Mouse (Mus musculus) ES-E14 (cell line): ENCODE measurements around the gene Lmo4. TPM values are rescaled to one million over a fixed set of nuclear protein-coding genes. Genes with fewer than 3 reads are reported as not detected.

Experiments used
- DNase-seq: peaks from one replicate; pipeline ENCODE4 v3.0.0-alpha.2; 2013; ENCODE audit warnings: low read depth, low spot score
- H3K27ac ChIP-seq: 2 replicates; pipeline ENCODE4 v1.5.1; 2012; ENCODE audit warnings: low read depth, mild to moderate bottlenecking, low read length, moderate library complexity, mixed read lengths; ENCODE audit not compliant: poor library complexity, insufficient read depth, severe bottlenecking
- H3K36me3 ChIP-seq: 2 replicates; pipeline ENCODE4 v1.6.1; 2012; ENCODE audit warnings: mild to moderate bottlenecking, low read length, moderate library complexity, mixed read lengths; ENCODE audit not compliant: control insufficient read depth, poor library complexity, insufficient read depth, severe bottlenecking
- H3K4me1 ChIP-seq, 2 experiments: fragments of 150-350 bp in 1 of 2; sonication (generic) in 1 of 2; 2 replicates each; pipeline ENCODE4 v1.6.1; 2012; ENCODE audit warnings: low read length in 2 of 2, mild to moderate bottlenecking in 1 of 2, mixed read lengths in 1 of 2; ENCODE audit not compliant: control insufficient read depth in 2 of 2, insufficient read depth in 2 of 2, poor library complexity in 1 of 2
- H3K4me3 ChIP-seq, 2 experiments: fragments of 150-350 bp in 1 of 2; sonication (generic) in 1 of 2; 2 replicates each; pipeline ENCODE4 v1.5.1; 2012; ENCODE audit warnings: low read length in 2 of 2, low read depth in 1 of 2, mild to moderate bottlenecking in 1 of 2, mixed read lengths in 1 of 2; ENCODE audit not compliant: insufficient read depth in 1 of 2, poor library complexity in 1 of 2, severe bottlenecking in 1 of 2
- H3K9ac ChIP-seq: 2 replicates; pipeline ENCODE4 v1.6.1; 2012; ENCODE audit warnings: low read depth, mild to moderate bottlenecking, low read length, mixed read lengths; ENCODE audit not compliant: poor library complexity, insufficient read depth, severe bottlenecking
- H3K9me3 ChIP-seq: fragments of 150-350 bp; sonication (generic); 2 replicates; pipeline ENCODE4 v1.6.1; 2012; ENCODE audit warnings: low read depth, mild to moderate bottlenecking, low read length; ENCODE audit not compliant: control insufficient read depth, insufficient read depth
- CHD2 ChIP-seq: IDR thresholded peaks from 2 replicates; pipeline ENCODE4 v1.6.1; 2014; ENCODE audit warnings: mild to moderate bottlenecking, low read depth, low read length, inconsistent platforms
- HCFC1 ChIP-seq: IDR thresholded peaks from 2 replicates; pipeline ENCODE4 v1.6.1; 2012; ENCODE audit warnings: low read length, inconsistent platforms, borderline replicate concordance; ENCODE audit not compliant: insufficient read depth
- MAFK ChIP-seq: IDR thresholded peaks from 2 replicates; pipeline ENCODE4 v1.6.1; 2014; ENCODE audit warnings: mild to moderate bottlenecking, low read depth, low read length, inconsistent platforms; ENCODE audit not compliant: insufficient read depth
- ZC3H11A ChIP-seq: IDR thresholded peaks from 2 replicates; pipeline ENCODE4 v1.6.1; 2012; ENCODE audit warnings: low read depth, mild to moderate bottlenecking, inconsistent platforms, low read length, borderline replicate concordance
- ZNF384 ChIP-seq: IDR thresholded peaks from 2 replicates; pipeline ENCODE4 v1.6.1; 2012; ENCODE audit warnings: low read depth, low read length, inconsistent platforms
- in situ Hi-C, 2 experiments: fragments of 600-800 bp; cut with MboI; formaldehyde crosslinking; loops; one replicate each; pipeline ENCODE4 v1.15.1; 2025; ENCODE audit warnings: low sequenced_read_pairs in 2 of 2, inconsistent platforms in 1 of 2; ENCODE audit not compliant: unreplicated experiment in 2 of 2
- total RNA-seq: library from RNA; depleted of rRNA; stranded (reverse); fragments of 300-350 nt; gene quantifications from 2 replicates; pipeline ENCODE4 v1.2.3, GENCODE M21; 2012

The Lmo4 gene
- total RNA-seq, 1 experiment: 17.3 TPM

DNA sequence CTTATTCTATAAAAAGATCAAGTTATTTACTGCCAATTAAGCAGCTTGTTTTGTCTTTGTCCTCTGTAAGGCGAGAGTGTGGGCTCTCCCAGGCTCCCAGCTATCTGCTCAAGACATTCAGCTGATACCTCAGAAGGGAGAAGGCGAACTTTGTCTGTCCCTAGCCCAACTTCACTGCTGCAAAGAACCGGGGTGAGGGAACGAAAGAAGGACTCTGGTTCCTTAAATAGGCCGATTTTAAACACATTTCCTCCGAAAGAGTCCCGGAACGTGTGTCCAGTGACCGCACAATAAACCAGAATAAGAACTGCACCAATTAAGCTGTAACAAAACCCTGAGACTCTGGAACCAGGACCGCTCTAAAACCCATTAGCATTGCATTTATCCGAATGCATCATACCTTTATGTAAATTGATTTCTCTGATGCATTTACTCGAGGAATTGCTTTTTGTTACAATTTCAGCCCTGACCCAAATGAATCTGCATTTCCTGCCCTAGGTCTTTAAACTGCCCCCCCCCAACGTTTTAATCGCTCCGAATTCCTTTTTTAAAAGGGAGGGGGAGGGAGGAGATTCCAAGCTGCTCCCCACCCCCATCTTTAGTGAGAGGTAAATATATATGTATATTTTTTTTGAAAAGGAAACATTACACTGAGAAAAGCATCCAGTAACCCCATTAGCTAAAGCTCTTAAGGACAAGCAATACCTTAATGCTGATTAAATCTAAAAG lies 1.6 kb downstream of the Lmo4 start:
- H3K4me3 ChIP-seq: peak overlapping the region; percentile 57 to 65
- no peak for DNase-seq
- H3K4me1 ChIP-seq: peaks cover 0 to 3% of the 10 kb centered on the region in 2 experiments; a peak in 2 of 4 replicates
- no peaks in the 10 kb centered on the region for H3K9me3 ChIP-seq
- no peak overlapping the region for H3K9ac ChIP-seq
- TF ChIP-seq MAFK (no peak), CHD2 (no peak), ZC3H11A (no peak), ZNF384 (no peak), HCFC1 (no peak)
- in situ Hi-C loops: no loop called here
- H3K36me3 ChIP-seq: no peaks in the 10 kb centered on the region; the same call in 1 of the 2 replicates
- no peak overlapping the region for H3K27ac ChIP-seq

DNA sequence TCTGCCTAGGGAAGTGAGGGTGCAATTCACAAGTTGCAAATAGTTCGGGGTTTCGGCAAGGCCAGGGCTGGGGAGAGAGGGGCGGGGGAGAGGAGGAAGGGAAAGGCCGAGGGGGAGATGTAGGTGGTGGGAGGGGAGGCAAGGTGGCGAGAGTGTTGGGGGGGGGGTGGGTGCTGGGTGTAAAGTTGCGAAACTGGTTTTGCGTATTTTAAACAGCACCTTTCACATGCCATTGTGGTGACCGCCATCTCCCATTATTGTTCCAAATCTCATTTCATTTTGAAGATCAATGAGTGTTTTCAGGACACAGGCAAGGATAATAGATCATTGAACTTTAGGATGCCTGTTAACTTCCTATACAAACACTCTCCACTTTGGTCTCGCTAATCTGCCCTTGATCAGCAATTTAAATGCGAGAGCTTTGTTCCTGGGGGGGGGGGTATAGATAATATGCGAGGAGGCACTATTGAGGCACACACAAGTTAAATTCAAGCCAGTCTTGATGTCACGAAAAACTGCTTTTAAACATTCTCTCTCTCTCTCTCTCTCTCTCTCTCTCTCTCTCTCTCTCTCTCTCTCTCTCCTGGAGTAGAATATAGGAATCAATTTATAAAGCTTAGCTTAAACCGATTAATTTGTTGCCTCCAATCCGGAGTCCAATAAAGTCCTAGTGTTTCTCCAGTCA lies 2.3 kb downstream of the Lmo4 start:
- no peaks in the 10 kb centered on the region for H3K9me3 ChIP-seq
- no peak for DNase-seq
- TF ChIP-seq ZC3H11A (no peak), MAFK (no peak), HCFC1 (no peak), ZNF384 (no peak), CHD2 (no peak)
- peak overlapping the region; percentile 65 to 82 for H3K4me3 ChIP-seq
- in situ Hi-C loops: no loop called here
- H3K36me3 ChIP-seq: no peaks in the 10 kb centered on the region; the same call in 1 of the 2 replicates
- H3K9ac ChIP-seq: peak overlapping the region; percentile 53
- H3K4me1 ChIP-seq: peaks cover 3% of the 10 kb centered on the region in 2 experiments; a peak in 3 of 4 replicates
- peak overlapping the region; percentile 83; the same call in 1 of the 2 replicates for H3K27ac ChIP-seq

DNA sequence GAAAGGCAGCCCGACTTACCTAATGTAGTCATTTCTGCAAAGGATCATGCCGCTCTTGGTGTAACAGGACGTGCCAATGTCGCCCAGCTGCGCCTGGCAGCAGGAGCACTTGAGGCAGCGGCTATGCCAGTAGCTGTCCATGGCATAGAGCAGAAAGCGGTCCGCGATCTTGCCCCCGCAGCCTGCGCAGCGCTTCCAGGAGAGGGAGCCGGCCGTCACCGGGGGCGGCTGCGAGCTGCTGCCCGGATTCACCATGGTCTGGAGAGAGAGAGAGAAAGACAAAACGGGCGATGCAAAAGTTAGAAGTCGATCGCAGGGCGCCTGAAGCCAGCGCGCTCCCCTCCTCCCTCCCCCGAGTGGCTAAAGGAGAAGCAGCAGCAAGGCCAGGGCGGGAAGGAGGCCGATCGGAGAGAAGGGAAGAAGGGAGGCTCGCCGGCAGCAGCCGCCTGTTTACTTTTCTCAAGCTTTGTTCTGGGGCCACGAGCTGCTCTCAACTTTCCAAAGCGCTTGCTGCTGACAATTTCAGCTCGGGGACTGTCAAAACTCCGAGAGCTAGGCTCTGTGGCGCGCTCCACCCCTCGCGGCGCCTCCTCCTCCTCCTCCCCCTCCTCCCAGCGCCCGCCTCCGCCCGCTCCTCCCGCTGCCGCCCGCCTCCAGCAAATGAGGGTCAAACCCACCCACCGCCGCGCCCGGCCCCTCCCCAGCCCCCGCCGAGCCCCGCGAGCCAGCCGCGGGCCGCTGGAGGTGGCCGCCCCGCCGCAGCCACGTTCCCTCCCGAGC lies 3.0 kb downstream of the Lmo4 start:
- peak; percentile 60 for DNase-seq
- Histone ChIP-seq H3K4me3 (peak overlapping the region; percentile 65 to 82), H3K27ac (peak overlapping the region; percentile 83; the same call in 1 of the 2 replicates), H3K9ac (peak overlapping the region; percentile 66), H3K36me3 (no peaks in the 10 kb centered on the region; the same call in 1 of the 2 replicates), H3K9me3 (no peaks in the 10 kb centered on the region), H3K4me1 (peaks cover 3% of the 10 kb centered on the region in 2 experiments; a peak in 3 of 4 replicates)
- TF ChIP-seq ZC3H11A: no peak
- TF ChIP-seq MAFK: no peak
- TF ChIP-seq CHD2: no peak
- no peak for TF ChIP-seq HCFC1
- no peak for TF ChIP-seq ZNF384
- in situ Hi-C loops: no loop called here

DNA sequence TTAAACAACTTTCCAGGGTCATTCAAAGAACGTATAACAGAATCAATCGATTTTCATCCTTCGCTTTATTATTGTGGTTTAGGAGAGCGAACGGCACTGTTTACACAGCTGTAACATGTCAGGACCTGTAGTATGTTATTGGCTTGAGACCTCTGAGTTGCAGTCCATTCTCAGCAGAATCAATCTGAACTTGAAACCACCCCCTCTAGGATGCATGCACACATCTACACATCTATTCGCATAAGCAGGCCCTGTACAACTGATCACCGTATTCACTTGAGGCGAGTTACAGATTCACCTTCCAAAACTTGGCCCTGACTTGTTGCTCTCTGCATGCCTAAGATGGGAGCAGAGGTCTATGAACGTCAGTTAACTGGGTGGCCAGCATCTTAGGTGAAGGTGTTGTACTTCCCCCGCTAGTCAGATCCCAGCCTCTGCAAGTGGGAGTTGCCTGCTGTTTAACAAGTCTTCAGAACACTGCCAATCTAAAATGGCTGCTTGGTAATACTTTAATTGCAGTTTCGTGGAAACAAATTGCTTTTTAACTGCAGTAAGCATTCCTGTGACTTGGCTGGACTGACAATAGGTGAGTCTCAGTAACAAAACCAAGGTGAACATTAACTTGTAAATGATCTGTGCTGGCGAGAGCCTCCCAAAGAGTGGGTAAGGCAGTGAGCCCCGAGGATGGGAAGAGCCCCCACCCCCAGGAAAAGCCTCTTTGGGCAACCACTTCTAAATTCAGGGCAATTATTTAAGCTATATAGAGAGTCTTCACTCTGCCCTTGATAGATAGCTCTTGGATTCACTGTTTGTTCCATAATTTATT lies 19.5 kb downstream of the Lmo4 start:
- DNase-seq: no peak
- in situ Hi-C loops: no loop called here
- Histone ChIP-seq H3K9me3 (no peaks in the 10 kb centered on the region), H3K9ac (no peak overlapping the region), H3K4me3 (no peak overlapping the region), H3K27ac (no peak overlapping the region), H3K4me1 (0 out of 4 replicates have a peak, but pooled peaks cover 0 to 2% of the 10 kb centered on the region in 2 experiments), H3K36me3 (peaks cover 10% of the 10 kb centered on the region)
- no peak for TF ChIP-seq ZC3H11A
- TF ChIP-seq MAFK: no peak
- TF ChIP-seq CHD2: no peak
- no peak for TF ChIP-seq HCFC1
- no peak for TF ChIP-seq ZNF384
